Mouse (Mus musculus) small intestine, adult 2 months (tissue): Measurements from ENCODE around the gene Ush2a. TPM values are rescaled to one million over a fixed set of nuclear protein-coding genes. Genes with fewer than 3 reads are reported as not detected.

ENCODE experiments used
- H3K27ac ChIP-seq: fragments of 200-500 bp; 2 replicates; pipeline ENCODE4 v1.5.1; 2012; ENCODE audit warnings: low read depth, low read length, control low read depth, inconsistent platforms; ENCODE audit not compliant: insufficient read depth
- H3K27me3 ChIP-seq: fragments of 200-500 bp; 2 replicates; pipeline ENCODE4 v1.6.1; 2012; ENCODE audit warnings: mild to moderate bottlenecking, moderate library complexity, low read length, inconsistent platforms; ENCODE audit not compliant: control insufficient read depth, insufficient read depth
- H3K36me3 ChIP-seq: fragments of 200-500 bp; 2 replicates; pipeline ENCODE4 v1.6.1; 2012; ENCODE audit warnings: mild to moderate bottlenecking, low read length, control low read depth, inconsistent platforms; ENCODE audit not compliant: control insufficient read depth, insufficient read depth
- H3K4me1 ChIP-seq: fragments of 200-500 bp; 2 replicates; pipeline ENCODE4 v1.6.1; 2012; ENCODE audit warnings: low read length, inconsistent platforms, mixed read lengths; ENCODE audit not compliant: control insufficient read depth, insufficient read depth, insufficient read length
- H3K4me3 ChIP-seq: fragments of 200-500 bp; 2 replicates; pipeline ENCODE4 v1.5.1; 2012; ENCODE audit warnings: low read depth, mild to moderate bottlenecking, control low read depth, inconsistent platforms, low read length, moderate library complexity
- CTCF ChIP-seq: fragments of 200-500 bp; IDR thresholded peaks from 2 replicates; pipeline ENCODE4 v1.5.1; 2012; ENCODE audit warnings: low read depth, mild to moderate bottlenecking, control low read depth, inconsistent platforms, low read length, moderate library complexity, mixed read lengths; ENCODE audit not compliant: insufficient replicate concordance, insufficient read length; ENCODE audit errors: extremely low read depth
- POLR2A ChIP-seq: fragments of 200-500 bp; IDR thresholded peaks from 2 replicates; pipeline ENCODE4 v1.6.1; 2012; ENCODE audit warnings: low read depth, mild to moderate bottlenecking, control low read depth, inconsistent platforms, low read length, moderate library complexity
- WGBS: fragments of 180-500 bp; shearing (Covaris S2); methylation state at CpG from one replicate; pipeline ENCODE4 v1.1.7; 2018; 5-methylcytosine and 5-hydroxymethylcytosine counted together
- polyA plus RNA-seq: library from polyadenylated mRNA; depleted of rRNA; stranded (reverse); fragments of >200 nt; gene quantifications from 2 replicates; pipeline ENCODE4 v1.2.3, GENCODE M21; 2012

Ush2a gene
- polyA plus RNA-seq, 1 experiment, result not detected

GRCm38 (mm10) chr1:188387820-188388471 lies 126.1 kb downstream of the Ush2a start:
- TF ChIP-seq POLR2A (no peak), CTCF (no peak)

GRCm38 (mm10) chr1:188390080-188390479 lies 128.3 kb downstream of the Ush2a start:
- no peaks in the 10 kb centered on the region for H3K27me3 ChIP-seq
- H3K4me3 ChIP-seq, result no peak overlapping the region
- no peaks in the 10 kb centered on the region for H3K4me1 ChIP-seq
- no peaks in the 10 kb centered on the region for H3K36me3 ChIP-seq
- no peak overlapping the region for H3K27ac ChIP-seq
- 62% methylated on average over 6 of the region's 6 CpGs for WGBS
- TF ChIP-seq CTCF, result no peak
- no peak for TF ChIP-seq POLR2A

More at GRCm38 (mm10) chr1:188387820-188388471, 126.1 kb downstream of the Ush2a start:
- Histone ChIP-seq H3K27me3 (no peaks in the 10 kb centered on the region), H3K36me3 (no peaks in the 10 kb centered on the region), H3K27ac (no peak overlapping the region), H3K4me3 (no peak overlapping the region), H3K4me1 (no peaks in the 10 kb centered on the region)
- 72% methylated on average over 2 of the region's 2 CpGs for WGBS

GRCm38 (mm10) chr1:188407176-188407575 lies 145.4 kb downstream of the Ush2a start:
- 90% methylated on average over 4 of the region's 4 CpGs for WGBS

GRCm38 (mm10) chr1:188407613-188408386 lies 146.0 kb downstream of the Ush2a start:
- Histone ChIP-seq H3K36me3 (no peaks in the 10 kb centered on the region), H3K27me3 (no peaks in the 10 kb centered on the region), H3K4me3 (no peak overlapping the region), H3K4me1 (no peaks in the 10 kb centered on the region), H3K27ac (no peak overlapping the region)
- TF ChIP-seq CTCF, result no peak
- no peak for TF ChIP-seq POLR2A
- WGBS, result 67% methylated on average over 8 of the region's 8 CpGs

More at GRCm38 (mm10) chr1:188407176-188407575, 145.4 kb downstream of the Ush2a start:
- Histone ChIP-seq H3K27ac (no peak overlapping the region), H3K36me3 (no peaks in the 10 kb centered on the region), H3K27me3 (no peaks in the 10 kb centered on the region), H3K4me1 (no peaks in the 10 kb centered on the region), H3K4me3 (no peak overlapping the region)
- TF ChIP-seq CTCF (no peak), POLR2A (no peak)

- TF ChIP-seq POLR2A (no peak), CTCF (no peak)
- Histone ChIP-seq H3K4me1 (no peaks in the 10 kb centered on the region), H3K27me3 (no peaks in the 10 kb centered on the region), H3K4me3 (no peak overlapping the region), H3K27ac (no peak overlapping the region), H3K36me3 (no peaks in the 10 kb centered on the region)
- 75% methylated on average over 3 of the region's 3 CpGs for WGBS
Measured at GRCm38 (mm10) chr1:188410547-188410946, 148.7 kb downstream of the Ush2a start.

- WGBS, result 72% methylated on average over 2 of the region's 2 CpGs
- H3K27me3 ChIP-seq, result no peaks in the 10 kb centered on the region
- H3K36me3 ChIP-seq, result no peaks in the 10 kb centered on the region
- H3K4me3 ChIP-seq, result no peak overlapping the region
- TF ChIP-seq POLR2A, result no peak
- TF ChIP-seq CTCF, result no peak
- H3K4me1 ChIP-seq, result no peaks in the 10 kb centered on the region
- H3K27ac ChIP-seq, result no peak overlapping the region
Measured at GRCm38 (mm10) chr1:188420543-188420942, 158.7 kb downstream of the Ush2a start.

GRCm38 (mm10) chr1:188428172-188428571 lies 166.3 kb downstream of the Ush2a start:
- H3K27ac ChIP-seq, result no peak overlapping the region
- no peak overlapping the region for H3K4me3 ChIP-seq
- no peaks in the 10 kb centered on the region for H3K36me3 ChIP-seq
- TF ChIP-seq CTCF (no peak), POLR2A (no peak)
- H3K4me1 ChIP-seq, result no peaks in the 10 kb centered on the region
- H3K27me3 ChIP-seq, result no peaks in the 10 kb centered on the region
- WGBS, result 80% methylated on average over 6 of the region's 6 CpGs
